Mouse (Mus musculus) cerebellum, adult (tissue): Measurements from ENCODE around the gene Gpr155.

Experiments
- ATAC-seq: cut with Nextera tagmentation; 2 replicates; pipeline ENCODE4 v1.9.2; 2017; ENCODE audit warnings: mild to moderate bottlenecking, moderate library complexity, mixed read lengths; ENCODE audit not compliant: insufficient number of reproducible peaks, low FRiP score, low TSS enrichment

Gpr155 gene

GRCm38 (mm10) chr2:73386356-73387046, at the start of gene Gpr155:
Gene Gpr155 (minus strand): TSS chr2:73386572.
- peak; percentile 92 for ATAC-seq

- no peak for ATAC-seq
These were observed 49.5 kb upstream of the Gpr155 start for GRCm38 (mm10) chr2:73435847-73436246.

DNA sequence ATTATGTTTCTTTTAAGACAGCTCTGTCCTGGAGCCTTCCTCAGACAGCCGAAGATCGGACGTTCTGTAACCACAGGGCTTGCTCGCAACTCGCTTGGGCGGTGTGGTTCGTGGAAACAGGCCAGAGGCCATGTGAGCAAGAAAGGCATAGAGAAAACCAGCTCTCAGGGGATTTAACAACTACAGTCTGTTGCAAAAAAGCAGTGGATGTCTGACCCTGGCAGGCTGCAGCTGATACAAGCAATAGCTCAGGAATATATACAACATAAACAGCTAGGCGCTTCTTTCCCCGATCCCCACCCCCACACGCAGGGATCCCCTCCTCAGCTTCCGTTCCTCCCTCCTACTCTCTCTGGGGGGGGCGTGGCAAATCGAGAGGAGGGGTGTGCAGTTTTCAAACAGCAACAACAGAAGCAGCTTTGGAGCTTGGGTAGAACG, 45.6 kb upstream of the Gpr155 start:
- no peak for ATAC-seq

- ATAC-seq = no peak
These were observed 42.6 kb upstream of the Gpr155 start for GRCm38 (mm10) chr2:73428803-73429468.

GRCm38 (mm10) chr2:73427293-73427692, 40.9 kb upstream of the Gpr155 start:
- no peak for ATAC-seq

GRCm38 (mm10) chr2:73425822-73426221, 39.5 kb upstream of the Gpr155 start:
- ATAC-seq = no peak

GRCm38 (mm10) chr2:73419730-73420129, 33.4 kb upstream of the Gpr155 start:
- ATAC-seq = no peak

DNA sequence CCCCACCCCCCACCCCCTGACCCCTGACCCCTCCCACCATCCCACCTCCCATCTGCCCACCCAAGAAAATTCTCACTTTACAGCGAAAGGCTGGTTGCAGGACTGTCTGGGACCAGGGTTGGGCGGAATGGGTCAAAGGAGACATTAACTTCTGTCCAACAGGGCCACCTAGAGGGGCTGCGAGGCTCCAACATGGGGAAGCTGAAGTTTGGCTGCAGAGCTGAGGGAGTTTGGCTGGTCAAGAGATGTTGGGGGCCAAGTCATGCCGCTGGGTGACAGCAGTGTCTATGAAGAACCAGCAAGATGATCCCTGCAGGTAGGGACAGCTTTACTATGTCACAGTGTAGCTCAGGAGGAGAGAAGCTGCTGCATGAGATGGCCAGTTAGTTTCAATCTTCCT, 32.9 kb upstream of the Gpr155 start:
- ATAC-seq = peak; percentile 45; the same call in 1 of the 2 replicates

GRCm38 (mm10) chr2:73415892-73416291, 29.5 kb upstream of the Gpr155 start:
- ATAC-seq = no peak

GRCm38 (mm10) chr2:73410076-73410475, 23.7 kb upstream of the Gpr155 start:
- no peak; the same call in 1 of the 2 replicates for ATAC-seq

GRCm38 (mm10) chr2:73407662-73408061, 21.3 kb upstream of the Gpr155 start:
- ATAC-seq = no peak

GRCm38 (mm10) chr2:73406336-73406915, 20.1 kb upstream of the Gpr155 start:
- ATAC-seq = no peak

DNA sequence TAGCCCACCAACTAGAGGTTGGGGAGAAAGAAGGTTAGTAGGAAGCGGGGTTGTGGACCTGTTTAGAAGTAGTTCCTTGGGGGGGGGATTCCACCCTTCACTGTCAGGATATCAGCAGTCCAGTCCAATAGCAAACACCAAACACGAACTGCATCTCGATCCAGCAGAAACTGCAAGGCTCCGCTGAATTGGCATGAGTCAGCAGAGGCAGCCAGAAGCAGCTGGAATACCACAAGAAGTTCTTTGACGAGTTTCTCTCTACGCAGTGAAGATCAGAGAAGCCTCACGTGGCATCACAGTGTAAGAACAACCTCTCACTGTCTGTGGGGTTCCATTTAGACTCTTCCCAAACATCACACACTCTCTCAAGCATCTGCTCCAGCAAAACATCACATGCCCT, 18.6 kb upstream of the Gpr155 start:
- ATAC-seq = no peak

DNA sequence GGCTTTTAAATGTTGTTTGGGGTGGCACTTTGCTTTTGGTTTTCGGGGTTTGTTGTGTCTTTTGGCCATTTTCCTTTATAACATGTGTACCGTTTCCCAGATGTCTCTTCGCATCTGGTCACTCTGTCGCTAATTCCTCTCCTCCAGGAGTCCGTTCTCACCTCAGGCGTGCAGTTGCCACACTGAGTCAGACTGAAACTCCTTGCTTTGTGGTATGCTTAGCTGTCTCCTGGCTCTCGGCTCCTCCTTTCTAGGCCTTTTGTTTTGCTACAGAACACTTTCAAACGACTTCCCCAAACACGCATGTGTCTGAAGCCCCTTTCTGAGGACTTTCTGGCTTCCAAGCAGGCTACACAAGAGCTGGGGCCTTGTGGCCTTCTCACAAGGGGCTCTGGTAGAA, 18.1 kb upstream of the Gpr155 start:
- no peak for ATAC-seq

DNA sequence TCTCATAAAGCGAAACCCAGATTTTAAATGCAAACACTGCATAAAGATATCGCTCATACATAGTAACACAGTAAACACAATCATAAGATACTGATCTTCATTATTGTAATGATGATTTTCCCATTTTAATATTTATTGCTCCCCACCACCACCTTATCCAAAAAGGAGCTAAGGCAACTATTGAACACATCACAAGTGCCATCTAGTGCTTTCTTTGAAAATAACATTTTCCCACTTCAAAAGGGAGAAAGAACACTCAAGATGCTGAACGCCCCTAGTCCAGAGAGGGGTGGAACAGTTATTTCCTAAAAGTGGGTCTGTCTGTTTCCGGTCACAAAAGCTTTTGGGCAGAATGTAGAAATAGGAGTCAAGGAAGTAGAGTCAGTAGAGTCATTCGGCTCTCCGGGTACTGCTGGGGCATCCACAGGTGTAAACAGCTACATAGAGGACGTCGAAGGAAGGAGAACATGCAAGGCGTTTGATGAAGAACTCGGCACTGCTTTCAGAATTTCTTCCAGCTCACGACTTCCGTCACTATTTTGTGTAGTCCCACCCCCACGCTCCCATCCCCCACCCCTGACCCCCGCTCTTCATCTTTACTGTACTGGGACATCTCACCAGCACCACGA, 17.1 kb upstream of the Gpr155 start:
- ATAC-seq = no peak

DNA sequence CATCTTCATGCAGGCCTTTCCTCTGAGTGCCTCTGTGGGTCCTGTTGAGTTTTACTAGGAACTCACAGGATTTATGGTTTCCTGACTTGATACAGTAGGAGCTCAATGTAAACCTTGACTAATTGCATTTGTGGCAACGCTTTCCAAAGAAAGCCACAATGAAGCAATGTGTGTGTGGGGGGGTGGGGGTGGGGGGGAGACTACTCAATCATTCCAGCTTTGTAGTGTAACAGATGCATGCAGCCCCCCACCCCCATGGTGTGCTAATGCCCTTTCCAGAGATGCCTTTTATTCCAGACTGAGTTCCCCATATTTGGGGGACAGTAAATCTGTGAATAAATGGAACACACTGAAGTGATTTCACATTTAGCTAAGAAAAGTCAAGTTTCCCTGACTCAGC, 15.3 kb upstream of the Gpr155 start:
- ATAC-seq = no peak

- no peak for ATAC-seq
These were observed 11.1 kb upstream of the Gpr155 start for GRCm38 (mm10) chr2:73397476-73397875.

DNA sequence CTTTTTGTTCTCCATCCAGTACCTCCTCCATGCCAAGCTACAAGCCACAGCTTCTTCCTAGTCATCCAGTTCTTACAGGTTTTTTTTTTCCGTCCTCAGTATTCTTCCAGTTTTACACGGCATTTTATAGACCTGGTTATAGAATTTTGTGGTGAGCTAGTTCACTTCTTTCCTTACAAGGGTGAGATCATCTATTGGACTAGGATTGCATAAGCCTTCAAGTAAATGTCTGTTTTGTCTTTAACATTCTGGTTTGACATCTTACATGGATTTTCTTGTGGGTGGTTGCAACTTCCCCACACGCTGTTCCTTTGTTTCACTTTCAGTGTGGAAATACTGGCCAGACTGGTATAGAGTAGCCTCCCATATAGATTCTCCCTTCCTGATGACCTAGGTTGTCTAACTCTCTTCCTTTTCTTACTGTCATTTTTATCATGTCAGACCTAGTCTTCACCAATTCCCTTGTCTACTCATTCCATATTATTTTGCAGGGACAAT, 10.5 kb upstream of the Gpr155 start:
- ATAC-seq = no peak

DNA sequence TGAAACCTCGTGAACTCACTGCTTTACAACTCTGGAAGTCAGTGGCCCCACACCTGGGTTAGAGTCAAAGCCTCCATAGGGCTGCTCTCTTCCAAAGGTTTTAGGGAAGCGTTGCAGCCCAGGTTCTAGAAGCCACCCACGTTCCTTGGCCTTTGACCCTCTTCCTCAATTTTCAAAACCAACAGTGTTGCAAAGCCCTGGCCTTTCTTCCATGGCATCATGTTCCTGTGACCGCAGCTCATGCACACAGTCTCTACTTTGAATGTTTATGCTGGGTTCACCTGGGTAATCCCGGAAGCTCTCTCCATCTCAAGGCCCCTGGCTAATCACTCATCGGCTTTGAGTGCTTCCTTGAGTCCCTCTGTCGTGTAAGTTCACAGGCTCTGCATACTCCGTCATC, 9.1 kb upstream of the Gpr155 start:
- ATAC-seq = no peak

DNA sequence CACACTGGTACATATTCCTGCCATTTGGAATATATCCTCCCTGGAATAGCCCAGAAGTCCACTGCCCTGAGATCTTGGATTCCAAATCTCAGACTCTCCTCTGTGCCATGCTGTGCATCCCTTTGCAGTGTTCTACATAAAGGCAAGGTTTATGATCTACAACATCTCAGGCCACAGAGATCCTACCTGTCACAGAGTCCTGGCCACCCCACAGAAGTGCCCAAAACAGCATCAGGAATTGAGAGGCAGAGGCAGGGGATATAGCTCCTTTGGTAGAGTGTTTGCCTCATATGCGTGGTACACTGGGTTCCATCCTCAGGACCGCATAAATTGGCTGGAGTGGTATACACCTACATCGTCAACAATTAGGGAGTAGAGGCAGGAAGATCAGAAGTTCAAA, 8.1 kb upstream of the Gpr155 start:
- ATAC-seq = no peak

DNA sequence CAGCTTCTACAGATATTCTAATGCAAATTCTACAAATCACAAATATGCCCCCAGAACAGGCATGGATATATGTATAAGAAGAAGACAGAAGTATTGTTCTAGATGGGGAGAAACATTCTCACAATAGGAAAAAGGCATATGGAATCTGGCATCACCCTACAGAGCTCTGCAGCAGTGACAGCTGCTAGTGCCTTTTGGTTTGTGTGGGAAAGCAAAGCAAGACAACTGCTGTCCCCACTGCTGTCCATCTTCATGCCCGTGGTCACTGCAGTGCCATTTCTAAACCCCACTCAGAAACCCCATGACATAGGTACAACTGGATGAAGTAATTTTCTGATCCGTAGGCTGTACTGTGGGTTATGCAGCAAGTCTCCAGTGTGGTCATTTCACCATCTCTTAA, 6.4 kb upstream of the Gpr155 start:
- ATAC-seq = no peak
